Mouse (Mus musculus) erythroblast, embryonic 14.5 days (primary cell): ENCODE measurements around the gene Itga10. TPM values are rescaled to one million over a fixed set of nuclear protein-coding genes. Genes with fewer than 3 reads are reported as not detected.

Experiments used
- H3K27me3 ChIP-seq: 2 replicates; pipeline ENCODE4 v1.6.1; 2012; ENCODE audit warnings: inconsistent platforms; ENCODE audit not compliant: control insufficient read depth
- H3K36me3 ChIP-seq: 2 replicates; pipeline ENCODE4 v1.6.1; 2012; ENCODE audit warnings: mild to moderate bottlenecking, inconsistent platforms; ENCODE audit not compliant: control insufficient read depth
- H3K4me1 ChIP-seq: 2 replicates; pipeline ENCODE4 v1.6.1; 2012; ENCODE audit warnings: inconsistent platforms; ENCODE audit not compliant: control insufficient read depth
- H3K4me3 ChIP-seq: replicated peaks from 2 replicates; pipeline ENCODE3; 2012; ENCODE audit warnings: moderate library complexity, mild to moderate bottlenecking, inconsistent platforms
- H3K9me3 ChIP-seq: 2 replicates; pipeline ENCODE4 v1.6.1; 2012; ENCODE audit warnings: low read length, inconsistent platforms, mixed read lengths; ENCODE audit not compliant: control insufficient read depth
- GATA1 ChIP-seq: IDR thresholded peaks from 2 replicates; pipeline ENCODE4 v1.6.1; 2012; ENCODE audit warnings: low read length, inconsistent platforms, mixed read lengths
- TAL1 ChIP-seq: IDR thresholded peaks from 3 replicates; pipeline ENCODE4 v1.6.1; 2012; ENCODE audit warnings: low read length, inconsistent platforms, mixed read lengths
- polyA plus RNA-seq: library from polyadenylated mRNA; stranded (reverse); fragments of >175 nt; gene quantifications from 2 replicates; pipeline ENCODE4 v1.2.3, GENCODE M21; 2012

Itga10 gene
- polyA plus RNA-seq, 1 experiment = not detected

GRCm38 (mm10) chr3:96700376-96700775 is 55.0 kb downstream of the Itga10 start:
- TF ChIP-seq TAL1 = no peak
- TF ChIP-seq GATA1 = no peak
- no peaks in the 10 kb centered on the region for H3K9me3 ChIP-seq
- peaks cover 22% of the 10 kb centered on the region for H3K4me1 ChIP-seq
- no peak overlapping the region for H3K4me3 ChIP-seq
- peaks cover 31% of the 10 kb centered on the region for H3K36me3 ChIP-seq
- H3K27me3 ChIP-seq = peaks cover 7% of the 10 kb centered on the region

GRCm38 (mm10) chr3:96701003-96701402 is 55.6 kb downstream of the Itga10 start:
- TF ChIP-seq TAL1 = no peak
- no peak for TF ChIP-seq GATA1
- Histone ChIP-seq H3K36me3 (peaks cover 31% of the 10 kb centered on the region), H3K27me3 (peaks cover 5% of the 10 kb centered on the region), H3K9me3 (no peaks in the 10 kb centered on the region), H3K4me1 (peaks cover 19% of the 10 kb centered on the region), H3K4me3 (no peak overlapping the region)

- peaks cover 11% of the 10 kb centered on the region for H3K4me1 ChIP-seq
- no peaks in the 10 kb centered on the region for H3K9me3 ChIP-seq
- H3K36me3 ChIP-seq = peaks cover 34% of the 10 kb centered on the region
- H3K27me3 ChIP-seq = peaks cover 17% of the 10 kb centered on the region
- TF ChIP-seq TAL1 = no peak
- TF ChIP-seq GATA1 = no peak
- H3K4me3 ChIP-seq = no peak overlapping the region
Measured at GRCm38 (mm10) chr3:96704778-96705177, 59.4 kb downstream of the Itga10 start.

GRCm38 (mm10) chr3:96706217-96706616 is 60.8 kb downstream of the Itga10 start:
- TF ChIP-seq GATA1 (no peak), TAL1 (no peak)
- peaks cover 48% of the 10 kb centered on the region for H3K36me3 ChIP-seq
- H3K4me1 ChIP-seq = peaks cover 11% of the 10 kb centered on the region
- no peaks in the 10 kb centered on the region for H3K9me3 ChIP-seq
- peaks cover 17% of the 10 kb centered on the region for H3K27me3 ChIP-seq
- no peak overlapping the region for H3K4me3 ChIP-seq

GRCm38 (mm10) chr3:96706984-96707383 is 61.6 kb downstream of the Itga10 start:
- Histone ChIP-seq H3K27me3 (peaks cover 17% of the 10 kb centered on the region), H3K4me1 (peaks cover 11% of the 10 kb centered on the region), H3K9me3 (no peaks in the 10 kb centered on the region), H3K4me3 (no peak overlapping the region), H3K36me3 (peaks cover 48% of the 10 kb centered on the region)
- TF ChIP-seq GATA1 (no peak), TAL1 (no peak)

- peaks cover 52% of the 10 kb centered on the region for H3K36me3 ChIP-seq
- no peaks in the 10 kb centered on the region for H3K9me3 ChIP-seq
- H3K27me3 ChIP-seq = peaks cover 17% of the 10 kb centered on the region
- peak within 1 kb of the TSS; percentile 51 for H3K4me3 ChIP-seq
- peaks cover 11% of the 10 kb centered on the region for H3K4me1 ChIP-seq
- TF ChIP-seq TAL1 = no peak
- no peak for TF ChIP-seq GATA1
Measured at GRCm38 (mm10) chr3:96707903-96708683, 62.7 kb downstream of the Itga10 start, which contains the start of gene Nudt17. Gene Nudt17 (minus strand): TSS chr3:96708562.

- H3K9me3 ChIP-seq = no peaks in the 10 kb centered on the region
- H3K36me3 ChIP-seq = peaks cover 55% of the 10 kb centered on the region
- H3K4me1 ChIP-seq = peaks cover 11% of the 10 kb centered on the region
- peaks cover 17% of the 10 kb centered on the region for H3K27me3 ChIP-seq
- H3K4me3 ChIP-seq = no peak overlapping the region
- no peak for TF ChIP-seq TAL1
- TF ChIP-seq GATA1 = no peak
Measured at GRCm38 (mm10) chr3:96708684-96709064, 63.3 kb downstream of the Itga10 start.

Other genes with a start within 250 kb of the Itga10 start
- gene BC107364, start 193.3 kb upstream of the Itga10 start, polyA plus RNA-seq = not detected in 2 replicates
- not detected in 2 replicates for gene Hfe2, start 120.4 kb upstream of the Itga10 start, polyA plus RNA-seq
- 0.76 and 1.4 TPM in 2 replicates for gene Txnip, start 87.6 kb upstream of the Itga10 start, polyA plus RNA-seq
- not detected in 2 replicates for gene Gm16253, start 68.6 kb upstream of the Itga10 start, polyA plus RNA-seq
- gene Polr3gl, start 51.4 kb upstream of the Itga10 start, polyA plus RNA-seq = 1.1 TPM in 2 replicates
- not detected in 2 replicates for gene Ankrd34a, start 48.9 kb upstream of the Itga10 start, polyA plus RNA-seq
- gene Lix1l, start 44.4 kb upstream of the Itga10 start, polyA plus RNA-seq = 0.01 TPM in 1 of 2 replicates, not detected in the other
- 14.3 and 18.4 TPM in 2 replicates for gene Rbm8a, start 15.7 kb upstream of the Itga10 start, polyA plus RNA-seq
- gene Pex11b, start 10.2 kb upstream of the Itga10 start, polyA plus RNA-seq = 0.04 and 0.24 TPM in 2 replicates
- gene Gm42957, start 10.1 kb upstream of the Itga10 start, polyA plus RNA-seq = 0.01 TPM in 1 of 2 replicates, not detected in the other
- 0.02 TPM in 1 of 2 replicates, not detected in the other for gene Ankrd35, start 24.5 kb downstream of the Itga10 start, polyA plus RNA-seq
- 0.52 and 0.75 TPM in 2 replicates for gene Pias3, start 50.8 kb downstream of the Itga10 start, polyA plus RNA-seq
- 0.05 and 0.06 TPM in 2 replicates for gene Nudt17, start 63.0 kb downstream of the Itga10 start, polyA plus RNA-seq
- gene Polr3c, start 82.0 kb downstream of the Itga10 start, polyA plus RNA-seq = 1.2 TPM in 2 replicates
- gene Rnf115, start 82.1 kb downstream of the Itga10 start, polyA plus RNA-seq = 0.76 and 0.98 TPM in 2 replicates
- not detected in 2 replicates for gene Pdzk1, start 183.7 kb downstream of the Itga10 start, polyA plus RNA-seq
- gene Cd160, start 183.8 kb downstream of the Itga10 start, polyA plus RNA-seq = not detected in 2 replicates